Mouse (Mus musculus): ENCODE measurements around the gene Pced1b. TPM values are rescaled to one million over a fixed set of nuclear protein-coding genes. Genes with fewer than 3 reads are reported as not detected.
"Not testable (repeated sequence)": the region's sequence is repeated elsewhere in the genome, so short reads cannot be mapped to it uniquely, and the experiment has no call there.

Pced1b gene
- polyA plus RNA-seq, 1 experiment from 2014 or later: 6.0 TPM

DNA sequence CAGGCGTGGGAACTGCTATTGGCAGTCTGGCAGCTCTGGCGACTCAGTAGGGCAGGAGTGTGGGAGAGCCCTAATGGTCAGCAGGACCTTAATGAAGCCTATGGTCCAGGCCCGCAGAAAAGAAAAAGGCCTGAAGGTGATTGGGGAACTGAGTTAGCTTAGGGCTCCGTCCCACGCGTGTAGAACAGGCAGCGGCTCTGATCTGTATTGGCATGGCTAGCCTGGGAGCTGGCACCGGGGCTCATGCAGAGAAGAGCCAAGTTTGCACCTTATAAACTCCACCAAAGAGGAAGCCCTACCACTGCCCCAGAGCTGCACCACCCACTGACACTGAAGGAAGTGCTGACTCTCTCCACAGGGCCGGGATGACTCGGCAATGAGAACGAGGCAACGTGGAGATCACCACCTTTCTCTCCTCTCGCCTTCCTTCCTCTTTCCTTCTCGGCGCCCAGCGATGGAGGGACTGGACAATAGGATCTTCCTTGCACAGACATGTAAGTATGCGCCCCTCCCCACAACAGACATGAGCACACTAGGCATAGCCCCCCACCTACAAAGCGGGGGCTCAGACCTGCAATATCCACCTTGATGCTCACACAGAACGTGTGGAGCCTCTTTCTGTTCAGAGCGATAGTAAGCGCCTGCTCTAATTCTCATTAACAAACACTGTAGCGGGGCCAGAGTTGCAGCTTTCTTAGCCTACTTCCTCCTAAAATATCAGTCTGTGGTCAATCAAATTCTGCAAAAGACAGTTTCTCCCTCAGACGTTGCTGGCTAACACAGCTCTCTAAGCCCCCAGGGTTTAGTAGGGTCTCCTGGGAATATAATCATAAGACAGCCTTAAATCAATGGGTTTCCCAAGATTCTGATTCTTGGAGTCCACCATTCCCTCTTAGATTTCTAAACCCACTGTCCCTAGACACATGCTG lies 114.2 kb downstream of the Pced1b start:
- no peak for ATAC-seq (ENCODE audit: low FRiP score, low TSS enrichment)
- Histone ChIP-seq H3K4me1 (ENCODE audit: insufficient read depth, low read length) (no peaks in the 10 kb centered on the region), H3K4me3 (ENCODE audit: low read length) (no peak overlapping the region), H3K27me3 (ENCODE audit: insufficient read depth, low read length) (no peaks in the 10 kb centered on the region), H3K27ac (ENCODE audit: low read length) (no peak overlapping the region), H3K9ac (replicated peaks; ENCODE audit: low read length) (no peak overlapping the region), H3K4me2 (replicated peaks; ENCODE audit: low read depth, low read length) (no peak overlapping the region), H3K9me3 (ENCODE audit: low read length) (no peaks in the 10 kb centered on the region), H3K36me3 (ENCODE audit: insufficient read depth, low read length) (no peaks in the 10 kb centered on the region)
- WGBS: 84% methylated on average over 23 of the region's 23 CpGs

DNA sequence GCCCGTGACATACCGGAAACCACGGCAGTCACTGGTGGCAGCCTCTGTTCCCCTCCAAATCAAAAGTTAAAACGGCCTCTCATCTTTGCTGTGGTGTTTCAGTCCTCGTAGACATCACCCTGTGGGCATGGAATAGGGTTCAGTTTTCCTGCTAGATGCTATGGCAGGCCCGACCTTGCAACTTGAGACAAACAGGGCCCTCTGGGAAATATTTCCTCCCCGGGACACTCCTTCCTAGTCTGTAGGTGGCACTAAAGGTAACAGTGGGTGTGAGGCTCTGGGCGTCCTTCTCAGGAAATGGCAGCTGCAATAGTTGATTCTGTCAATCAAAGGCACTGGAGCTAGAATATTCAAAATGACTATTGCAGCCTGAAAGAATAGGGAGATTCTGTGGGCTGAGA lies 114.9 kb downstream of the Pced1b start:
- no peak overlapping the region for H3K9ac ChIP-seq (replicated peaks; ENCODE audit: low read length)
- no peaks in the 10 kb centered on the region for H3K4me1 ChIP-seq (ENCODE audit: insufficient read depth, low read length)
- no peaks in the 10 kb centered on the region for H3K9me3 ChIP-seq (ENCODE audit: low read length)
- 59% methylated on average over 8 of the region's 8 CpGs for WGBS
- no peak overlapping the region for H3K4me2 ChIP-seq (replicated peaks; ENCODE audit: low read depth, low read length)
- no peak overlapping the region for H3K4me3 ChIP-seq (ENCODE audit: low read length)
- no peak for ATAC-seq (ENCODE audit: low FRiP score, low TSS enrichment)
- H3K36me3 ChIP-seq (ENCODE audit: insufficient read depth, low read length): no peaks in the 10 kb centered on the region
- no peaks in the 10 kb centered on the region for H3K27me3 ChIP-seq (ENCODE audit: insufficient read depth, low read length)
- H3K27ac ChIP-seq (ENCODE audit: low read length): no peak overlapping the region

DNA sequence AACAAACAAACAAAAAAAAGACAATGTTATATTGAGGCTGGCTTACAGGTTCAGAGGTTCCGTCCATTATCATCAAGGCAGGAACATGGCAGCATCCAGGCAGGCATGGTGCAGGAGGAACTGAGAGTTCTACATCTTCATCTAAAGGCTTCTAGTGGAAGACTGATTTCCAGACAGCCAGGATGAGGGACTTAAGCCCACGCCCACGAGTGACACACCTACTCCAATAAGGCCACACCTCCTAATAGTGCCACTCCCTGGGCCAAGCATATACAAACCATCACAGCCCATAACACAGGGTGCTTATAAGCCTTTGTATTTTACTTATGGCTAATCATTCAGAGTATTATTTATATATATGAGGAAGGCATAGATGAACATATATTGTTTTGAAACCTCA lies 117.4 kb downstream of the Pced1b start:
- not testable (repeated sequence) for ATAC-seq (ENCODE audit: low FRiP score, low TSS enrichment); H3K4me1 ChIP-seq (ENCODE audit: insufficient read depth, low read length); H3K27ac ChIP-seq (ENCODE audit: low read length); H3K27me3 ChIP-seq (ENCODE audit: insufficient read depth, low read length); H3K4me2 ChIP-seq (replicated peaks; ENCODE audit: low read depth, low read length); H3K4me3 ChIP-seq (ENCODE audit: low read length); H3K36me3 ChIP-seq (ENCODE audit: insufficient read depth, low read length); H3K9me3 ChIP-seq (ENCODE audit: low read length); H3K9ac ChIP-seq (replicated peaks; ENCODE audit: low read length)
- WGBS: 89% methylated on average over 3 of the region's 3 CpGs

DNA sequence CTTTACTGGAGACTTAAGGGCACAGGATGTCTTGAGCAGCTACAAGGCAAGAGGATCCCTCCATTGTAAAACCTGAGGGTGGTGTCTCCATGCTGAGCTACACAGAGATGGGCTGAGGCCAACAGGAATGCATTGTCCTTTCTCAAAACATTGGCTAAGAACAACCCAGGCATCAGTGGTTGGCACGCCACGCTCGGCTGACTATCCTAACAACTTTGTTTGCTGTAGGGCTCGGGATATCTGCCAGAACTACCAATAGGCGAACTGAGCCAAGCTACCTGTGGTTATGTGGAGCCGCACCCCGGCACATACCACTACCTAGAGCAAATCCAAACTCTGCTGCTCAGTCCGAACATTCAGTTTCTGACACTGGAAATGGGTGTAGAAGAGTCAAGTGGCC lies 118.1 kb downstream of the Pced1b start:
- no peak for ATAC-seq (ENCODE audit: low FRiP score, low TSS enrichment)
- WGBS: 87% methylated on average over 8 of the region's 8 CpGs

DNA sequence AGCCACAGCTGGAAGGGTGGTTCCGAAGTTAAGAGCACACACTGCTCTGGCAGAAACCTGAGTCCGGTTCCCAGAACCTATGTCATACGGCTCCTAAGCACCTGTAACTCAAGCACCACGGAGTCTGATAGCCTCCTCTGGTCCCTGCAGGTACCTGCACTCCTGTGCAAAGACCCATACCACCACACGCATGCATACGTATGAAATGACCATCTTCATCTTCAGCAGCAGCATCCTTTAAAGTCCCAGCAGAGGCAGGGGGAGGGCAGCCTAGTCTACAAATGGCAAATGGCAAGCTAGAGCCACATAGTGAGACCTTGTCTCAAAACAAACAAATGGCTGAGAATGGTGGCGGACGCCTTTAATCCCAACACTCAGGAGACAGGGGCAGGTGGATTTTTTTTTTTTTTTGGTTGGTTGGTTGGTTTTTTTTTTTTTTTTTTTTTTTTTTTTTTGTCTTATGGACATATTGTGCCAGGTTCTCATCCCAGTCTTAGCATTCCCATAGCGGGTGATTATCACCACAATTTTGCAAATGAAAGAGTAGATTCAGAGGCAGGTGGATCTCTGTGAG lies 121.2 kb downstream of the Pced1b start:
- Histone ChIP-seq H3K4me3 (ENCODE audit: low read length) (no peak overlapping the region), H3K4me1 (ENCODE audit: insufficient read depth, low read length) (peaks cover 4% of the 10 kb centered on the region), H3K27ac (ENCODE audit: low read length) (no peak overlapping the region), H3K9me3 (ENCODE audit: low read length) (no peaks in the 10 kb centered on the region), H3K27me3 (ENCODE audit: insufficient read depth, low read length) (no peaks in the 10 kb centered on the region), H3K9ac (replicated peaks; ENCODE audit: low read length) (no peak overlapping the region), H3K36me3 (ENCODE audit: insufficient read depth, low read length) (no peaks in the 10 kb centered on the region), H3K4me2 (replicated peaks; ENCODE audit: low read depth, low read length) (no peak overlapping the region)
- WGBS: 90% methylated on average over 9 of the region's 9 CpGs
- ATAC-seq (ENCODE audit: low FRiP score, low TSS enrichment): no peak

More for the DNA sequence above, 118.1 kb downstream of the Pced1b start:
- no peaks in the 10 kb centered on the region for H3K4me1 ChIP-seq (ENCODE audit: insufficient read depth, low read length)
- no peaks in the 10 kb centered on the region for H3K9me3 ChIP-seq (ENCODE audit: low read length)
- H3K9ac ChIP-seq (replicated peaks; ENCODE audit: low read length): no peak overlapping the region
- no peaks in the 10 kb centered on the region for H3K27me3 ChIP-seq (ENCODE audit: insufficient read depth, low read length)
- no peak overlapping the region for H3K4me2 ChIP-seq (replicated peaks; ENCODE audit: low read depth, low read length)
- no peak overlapping the region for H3K27ac ChIP-seq (ENCODE audit: low read length)
- H3K36me3 ChIP-seq (ENCODE audit: insufficient read depth, low read length): no peaks in the 10 kb centered on the region
- H3K4me3 ChIP-seq (ENCODE audit: low read length): no peak overlapping the region

DNA sequence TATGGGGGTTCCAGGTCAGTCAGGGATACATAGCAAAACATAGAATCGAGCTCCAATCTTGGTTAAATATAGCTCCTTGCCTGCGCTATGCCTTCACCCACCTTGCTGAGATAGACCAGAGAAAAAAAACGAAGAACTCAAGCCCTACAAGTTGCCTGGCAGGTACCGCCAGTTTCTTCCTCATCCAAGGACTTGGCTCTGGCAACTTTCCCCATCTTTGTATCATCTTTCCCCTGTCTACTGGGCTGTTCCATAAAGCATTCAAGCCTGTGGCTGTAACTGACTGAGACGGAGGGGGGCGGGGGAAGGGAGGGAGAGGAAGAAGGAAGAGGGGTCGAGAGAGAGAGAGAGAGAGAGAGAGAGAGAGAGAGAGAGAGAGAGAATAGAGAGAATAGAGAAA lies 121.7 kb downstream of the Pced1b start:
- no peaks in the 10 kb centered on the region for H3K9me3 ChIP-seq (ENCODE audit: low read length)
- H3K4me3 ChIP-seq (ENCODE audit: low read length): no peak overlapping the region
- H3K27me3 ChIP-seq (ENCODE audit: insufficient read depth, low read length): no peaks in the 10 kb centered on the region
- H3K4me2 ChIP-seq (replicated peaks; ENCODE audit: low read depth, low read length): no peak overlapping the region
- WGBS: 80% methylated on average over 7 of the region's 7 CpGs
- ATAC-seq (ENCODE audit: low FRiP score, low TSS enrichment): no peak
- H3K4me1 ChIP-seq (ENCODE audit: insufficient read depth, low read length): peaks cover 9% of the 10 kb centered on the region
- H3K36me3 ChIP-seq (ENCODE audit: insufficient read depth, low read length): no peaks in the 10 kb centered on the region
- H3K9ac ChIP-seq (replicated peaks; ENCODE audit: low read length): no peak overlapping the region
- no peak overlapping the region for H3K27ac ChIP-seq (ENCODE audit: low read length)

DNA sequence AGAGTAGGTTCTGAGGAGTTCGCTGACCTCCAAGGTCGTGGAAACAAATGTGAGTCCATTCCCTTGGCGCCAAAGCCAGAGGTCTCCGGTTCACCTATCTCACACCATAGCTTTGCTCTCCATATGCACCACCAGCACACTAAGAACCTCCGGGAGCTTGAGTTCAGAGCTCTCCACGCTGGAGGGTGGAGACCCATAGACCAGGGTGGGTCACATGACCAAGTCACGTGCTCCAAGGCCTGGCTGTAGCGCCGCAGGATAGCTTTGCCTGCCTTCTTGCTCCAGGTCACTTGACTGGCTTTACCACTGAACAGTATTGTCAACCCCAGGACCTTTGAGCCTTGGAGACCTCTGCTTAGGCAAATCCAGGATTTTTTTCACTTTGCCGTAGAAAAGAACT lies 122.2 kb downstream of the Pced1b start:
- no peaks in the 10 kb centered on the region for H3K27me3 ChIP-seq (ENCODE audit: insufficient read depth, low read length)
- H3K36me3 ChIP-seq (ENCODE audit: insufficient read depth, low read length): no peaks in the 10 kb centered on the region
- no peak for ATAC-seq (ENCODE audit: low FRiP score, low TSS enrichment)
- H3K4me3 ChIP-seq (ENCODE audit: low read length): no peak overlapping the region
- H3K9me3 ChIP-seq (ENCODE audit: low read length): no peaks in the 10 kb centered on the region
- no peak overlapping the region for H3K27ac ChIP-seq (ENCODE audit: low read length)
- H3K9ac ChIP-seq (replicated peaks; ENCODE audit: low read length): no peak overlapping the region
- H3K4me1 ChIP-seq (ENCODE audit: insufficient read depth, low read length): peaks cover 13% of the 10 kb centered on the region
- no peak overlapping the region for H3K4me2 ChIP-seq (replicated peaks; ENCODE audit: low read depth, low read length)
- WGBS: 87% methylated on average over 10 of the region's 10 CpGs

DNA sequence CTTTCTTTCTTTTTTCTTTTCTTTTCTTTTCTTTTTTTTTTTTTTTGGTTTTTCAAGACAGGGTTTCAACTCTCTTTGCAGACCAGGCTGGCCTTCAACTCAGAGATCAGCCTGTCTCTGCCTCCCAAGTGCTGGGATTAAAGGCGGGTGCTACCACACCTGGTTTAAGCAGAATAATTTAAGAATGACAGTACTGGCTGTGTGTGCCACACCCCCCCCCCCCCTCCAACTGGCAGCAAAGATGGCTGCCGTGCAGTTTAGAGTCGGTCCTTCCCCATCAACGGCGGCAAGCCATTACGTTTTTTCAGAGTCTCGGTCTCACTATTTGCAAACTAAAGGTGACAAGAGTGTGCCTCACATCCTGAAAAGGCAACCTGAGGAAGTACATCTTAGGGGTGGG lies 124.0 kb downstream of the Pced1b start:
- Histone ChIP-seq H3K27ac (ENCODE audit: low read length) (no peak overlapping the region), H3K4me3 (ENCODE audit: low read length) (no peak overlapping the region), H3K36me3 (ENCODE audit: insufficient read depth, low read length) (no peaks in the 10 kb centered on the region), H3K4me1 (ENCODE audit: insufficient read depth, low read length) (peaks cover 13% of the 10 kb centered on the region), H3K27me3 (ENCODE audit: insufficient read depth, low read length) (no peaks in the 10 kb centered on the region), H3K9ac (replicated peaks; ENCODE audit: low read length) (no peak overlapping the region), H3K9me3 (ENCODE audit: low read length) (no peaks in the 10 kb centered on the region), H3K4me2 (replicated peaks; ENCODE audit: low read depth, low read length) (no peak overlapping the region)
- no peak for ATAC-seq (ENCODE audit: low FRiP score, low TSS enrichment)
- 98% methylated on average over 7 of the region's 7 CpGs for WGBS

DNA sequence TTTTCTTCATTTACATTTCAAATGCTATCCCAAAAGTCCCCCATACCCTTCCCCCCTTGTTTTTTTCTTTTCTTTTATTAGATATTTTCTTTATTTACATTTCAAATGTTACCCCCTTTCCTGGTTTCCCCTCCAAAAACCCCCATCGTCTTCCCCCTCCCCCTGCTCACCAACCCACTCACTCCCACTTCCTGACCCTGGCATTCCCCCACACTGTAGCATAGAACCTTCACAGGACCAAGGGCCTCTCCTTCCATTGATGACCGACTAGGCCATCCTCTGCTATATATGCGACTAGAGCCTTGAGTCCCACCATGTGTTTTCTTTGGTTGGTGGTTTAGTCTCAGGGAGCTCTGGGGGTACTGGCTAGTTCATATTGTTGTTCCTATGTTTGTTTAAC lies 125.1 kb downstream of the Pced1b start:
- not testable (repeated sequence) for H3K36me3 ChIP-seq (ENCODE audit: insufficient read depth, low read length); H3K27ac ChIP-seq (ENCODE audit: low read length); H3K9ac ChIP-seq (replicated peaks; ENCODE audit: low read length); H3K9me3 ChIP-seq (ENCODE audit: low read length); H3K27me3 ChIP-seq (ENCODE audit: insufficient read depth, low read length); ATAC-seq (ENCODE audit: low FRiP score, low TSS enrichment); H3K4me2 ChIP-seq (replicated peaks; ENCODE audit: low read depth, low read length); H3K4me3 ChIP-seq (ENCODE audit: low read length)
- WGBS: 62% methylated on average over 3 of the region's 3 CpGs
- peaks cover 25% of the 10 kb centered on the region for H3K4me1 ChIP-seq (ENCODE audit: insufficient read depth, low read length)

DNA sequence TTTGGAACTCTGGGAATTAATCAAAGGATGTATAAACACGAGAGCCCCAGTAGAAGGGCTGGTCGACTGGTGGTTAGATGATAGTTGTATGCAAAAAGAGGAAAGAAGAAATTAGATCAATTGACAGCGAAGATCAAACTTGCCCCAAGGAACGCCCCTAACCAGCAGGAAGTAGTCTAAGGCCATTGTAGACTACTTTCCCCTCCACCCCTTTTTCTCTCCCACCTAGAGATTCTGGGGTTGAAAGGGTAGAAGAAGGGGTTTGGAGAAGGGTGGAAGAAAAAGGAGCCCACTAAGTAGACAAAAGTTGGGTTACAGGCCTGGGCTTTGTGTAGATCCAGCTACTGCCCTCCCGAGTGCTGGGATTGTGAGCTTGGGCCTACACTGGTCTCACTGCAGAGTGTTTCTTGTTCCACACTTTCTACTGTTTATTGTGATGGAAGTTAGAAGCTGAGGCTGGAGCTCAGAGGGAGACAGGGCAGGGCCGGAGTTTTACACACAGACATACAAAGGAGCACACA lies 125.8 kb downstream of the Pced1b start:
- H3K36me3 ChIP-seq (ENCODE audit: insufficient read depth, low read length): no peaks in the 10 kb centered on the region
- WGBS: 59% methylated on average over 6 of the region's 6 CpGs
- H3K9me3 ChIP-seq (ENCODE audit: low read length): no peaks in the 10 kb centered on the region
- H3K4me2 ChIP-seq (replicated peaks; ENCODE audit: low read depth, low read length): no peak overlapping the region
- H3K4me3 ChIP-seq (ENCODE audit: low read length): no peak overlapping the region
- H3K27me3 ChIP-seq (ENCODE audit: insufficient read depth, low read length): no peaks in the 10 kb centered on the region
- no peak for ATAC-seq (ENCODE audit: low FRiP score, low TSS enrichment)
- peak overlapping the region; percentile 33; the same call in 1 of the 2 replicates for H3K9ac ChIP-seq (replicated peaks; ENCODE audit: low read length)
- peak overlapping the region; percentile 53 for H3K27ac ChIP-seq (ENCODE audit: low read length)
- H3K4me1 ChIP-seq (ENCODE audit: insufficient read depth, low read length): peaks cover 31% of the 10 kb centered on the region

Measured in kidney, embryonic 16.5 days (tissue).